Mouse (Mus musculus) left cerebral cortex, adult 8-10 months (tissue): ENCODE results near the gene Camk1g. TPM values are rescaled to one million over a fixed set of nuclear protein-coding genes. Genes with fewer than 3 reads are reported as not detected.
A peak's percentile ranks its signal among the peaks of the same experiment; 100 is the strongest.

Experiments
- DNase-seq, 2 experiments: peaks; one replicate each; pipeline ENCODE4 v3.0.0; 2022; ENCODE audit warnings: low spot score in 2 of 2
- total RNA-seq, 4 experiments: library from RNA; stranded (reverse); gene quantifications; 2 replicates each; pipeline ENCODE4 v1.2.4; 2022

The Camk1g gene
- total RNA-seq, 4 experiments from 2014 or later: 28.7 to 33.3 (median 30.1) TPM

DNA sequence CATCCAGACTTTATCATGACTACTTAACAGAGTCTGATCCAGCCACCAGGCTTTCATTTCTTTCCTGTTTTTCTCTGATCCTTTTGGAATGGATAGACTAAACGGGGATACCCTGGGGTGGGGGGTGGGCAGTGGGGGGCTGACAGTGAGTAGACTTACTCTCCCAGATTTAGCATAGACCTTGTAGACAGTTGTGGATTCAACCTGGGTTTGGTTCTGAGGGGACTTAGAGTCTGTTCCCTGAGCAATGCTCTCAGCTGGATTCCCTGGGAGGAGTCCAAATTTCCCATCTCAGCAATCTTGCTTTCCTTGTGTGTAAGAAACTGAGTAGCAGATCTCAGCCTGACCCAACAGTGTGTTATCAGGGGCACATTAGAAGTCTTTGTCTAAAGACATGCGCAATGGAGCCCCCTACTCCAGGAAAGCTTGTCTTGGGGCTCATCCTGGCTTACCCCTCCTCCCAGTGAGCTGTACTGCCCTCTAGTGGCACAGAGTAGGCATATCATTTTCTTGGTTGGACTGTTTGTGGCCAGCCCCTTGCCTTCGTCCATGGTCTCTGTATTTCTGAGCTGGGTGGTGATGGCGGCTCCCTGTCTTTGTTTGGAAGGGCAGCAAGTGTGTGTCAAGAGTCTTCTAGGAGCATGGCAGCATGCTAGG lies 6.5 kb upstream of the Camk1g start:
- DNase-seq: no peak

DNA sequence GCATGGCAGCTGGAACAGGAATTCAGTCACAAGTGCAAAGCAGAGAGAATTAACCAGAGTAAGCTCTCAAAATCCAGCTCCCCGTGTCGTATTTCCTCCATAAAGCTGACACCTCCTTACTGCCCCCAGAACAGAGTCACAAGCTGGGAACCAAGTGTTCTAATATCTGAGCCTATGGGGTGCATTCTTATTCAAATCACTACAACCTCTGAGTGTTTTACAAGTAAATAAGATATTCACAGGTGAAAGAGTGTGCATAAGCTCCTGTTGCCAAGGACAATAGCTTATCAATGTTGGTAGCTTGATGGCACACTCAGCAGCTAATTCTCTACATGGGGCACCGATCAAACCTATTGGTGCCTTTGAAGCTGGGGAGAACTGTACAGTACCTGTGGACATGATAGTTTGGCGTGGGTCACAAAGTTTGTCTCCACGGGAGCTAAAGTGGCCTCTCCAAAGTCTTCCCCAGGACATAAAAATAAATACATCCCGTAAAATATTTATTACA lies 3.9 kb upstream of the Camk1g start:
- DNase-seq: no peak

DNA sequence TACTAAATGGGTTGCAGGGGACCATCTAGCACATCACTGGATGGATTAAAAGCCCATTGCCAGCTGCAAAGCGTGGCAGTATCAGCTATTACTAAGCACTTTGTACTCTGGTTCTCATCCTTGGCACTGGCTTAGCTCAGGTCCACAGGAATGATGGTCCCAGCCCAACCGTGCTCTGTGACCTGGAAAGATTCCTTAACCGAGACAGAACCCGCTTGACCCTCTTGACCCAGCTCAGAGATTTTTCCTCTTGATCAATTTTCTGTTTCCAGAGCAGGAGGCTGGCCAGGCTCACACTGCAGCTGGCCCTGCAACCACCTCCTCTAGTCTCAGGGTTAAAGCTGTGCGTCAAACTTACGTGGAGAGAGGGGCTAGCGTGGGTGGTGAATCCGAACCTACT lies 1.0 kb downstream of the Camk1g start:
- no peak for DNase-seq

DNA sequence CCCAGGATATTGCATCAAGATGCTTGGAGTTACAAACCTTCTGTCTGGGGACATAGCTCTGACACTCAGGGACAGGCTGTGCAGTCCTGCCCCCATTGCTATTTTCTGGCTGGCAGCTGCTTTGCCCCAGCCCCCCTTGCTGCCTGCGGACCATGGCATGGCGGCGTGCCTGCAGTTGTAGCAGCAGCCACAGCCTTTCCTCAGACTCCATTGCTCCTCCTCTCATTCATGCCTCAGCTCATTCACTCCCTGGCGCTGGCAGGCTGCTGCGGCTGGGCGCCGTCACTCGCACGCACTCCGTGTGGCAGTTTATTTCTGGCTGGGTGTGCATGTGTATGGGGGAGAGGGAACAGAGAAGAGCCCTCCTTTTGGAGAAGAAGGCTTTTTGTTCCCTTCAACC lies 2.0 kb downstream of the Camk1g start:
- DNase-seq: peak in 1 of 2 experiments; percentile 70

DNA sequence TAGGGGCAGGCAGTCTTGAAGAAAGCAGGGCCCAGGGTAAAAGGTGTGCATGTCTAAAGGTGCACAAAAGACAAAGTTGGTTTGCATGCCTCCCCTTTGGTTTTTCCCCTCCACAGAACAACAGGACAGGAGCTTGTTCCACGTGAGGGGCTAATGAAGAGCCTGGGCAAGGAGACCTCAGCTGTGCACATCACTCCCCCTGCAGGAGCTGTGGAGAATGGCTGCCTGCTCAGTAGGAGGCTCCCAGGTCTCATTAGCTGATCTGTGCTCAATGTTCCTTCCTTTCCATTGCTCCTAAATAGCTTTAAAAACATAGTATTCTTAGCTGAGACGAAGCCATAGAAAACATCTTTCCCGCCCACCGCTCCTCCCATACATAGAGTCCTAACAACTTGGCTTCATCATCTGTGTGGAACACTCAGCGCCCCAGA lies 6.3 kb downstream of the Camk1g start:
- peak in 1 of 2 experiments; percentile 66 for DNase-seq

DNA sequence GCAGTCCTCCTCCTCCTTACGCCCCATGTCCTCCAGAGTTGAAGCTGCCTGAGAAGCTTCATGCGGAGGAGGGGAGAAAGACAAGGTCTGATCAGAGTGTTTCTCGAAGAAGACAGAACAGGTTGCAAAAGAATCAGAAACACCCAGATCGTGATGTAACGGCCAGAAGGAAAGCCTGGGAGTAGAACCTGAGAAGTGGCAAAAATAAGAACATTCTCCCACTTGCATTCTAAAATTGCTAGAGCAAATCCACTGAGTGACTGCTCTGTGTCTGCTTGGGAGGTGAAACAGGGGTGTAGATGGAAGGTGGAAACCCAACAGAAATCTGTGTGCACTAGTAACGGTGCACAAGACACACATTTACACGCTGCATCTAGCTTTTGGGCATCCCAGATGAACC lies 8.0 kb downstream of the Camk1g start:
- DNase-seq: no peak

DNA sequence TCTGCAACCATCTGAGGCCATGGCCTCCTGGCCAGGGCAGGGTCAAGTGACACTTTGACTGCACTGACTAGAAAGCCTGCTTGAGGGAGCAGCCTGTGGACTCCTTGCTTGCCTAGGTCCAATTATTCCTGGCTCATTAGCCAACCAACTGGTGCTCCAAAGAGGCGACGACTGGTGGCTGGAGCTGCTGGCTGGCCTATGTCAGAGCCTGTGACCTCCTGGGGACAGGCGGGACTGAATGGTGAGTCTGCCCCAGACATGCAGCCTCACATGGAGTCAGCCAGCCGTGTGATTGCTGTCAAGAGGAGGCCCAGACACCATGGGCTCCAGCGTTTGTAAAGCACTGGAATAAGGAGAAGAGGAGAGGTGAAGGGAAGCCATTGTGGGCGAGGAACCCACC lies 8.9 kb downstream of the Camk1g start:
- no peak for DNase-seq

DNA sequence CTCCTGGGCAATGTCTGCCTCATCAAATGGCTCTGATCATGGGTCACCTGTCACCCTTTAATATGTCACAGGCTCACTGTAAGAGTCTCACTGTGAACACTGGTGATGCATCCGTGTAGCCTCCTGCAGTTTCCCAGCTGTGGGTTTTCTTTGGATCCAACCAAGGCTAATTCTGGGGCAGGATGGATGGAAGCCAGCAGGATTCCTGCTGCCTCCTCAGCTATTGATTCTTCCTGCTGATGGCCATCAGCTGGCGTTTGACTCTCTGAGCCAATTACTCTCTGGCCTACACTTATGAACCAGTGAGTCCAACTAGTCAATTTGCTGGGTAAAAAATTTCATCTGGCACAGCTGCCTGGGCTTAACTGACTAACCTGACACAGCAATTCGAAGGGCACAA lies 10.9 kb downstream of the Camk1g start:
- DNase-seq: no peak

DNA sequence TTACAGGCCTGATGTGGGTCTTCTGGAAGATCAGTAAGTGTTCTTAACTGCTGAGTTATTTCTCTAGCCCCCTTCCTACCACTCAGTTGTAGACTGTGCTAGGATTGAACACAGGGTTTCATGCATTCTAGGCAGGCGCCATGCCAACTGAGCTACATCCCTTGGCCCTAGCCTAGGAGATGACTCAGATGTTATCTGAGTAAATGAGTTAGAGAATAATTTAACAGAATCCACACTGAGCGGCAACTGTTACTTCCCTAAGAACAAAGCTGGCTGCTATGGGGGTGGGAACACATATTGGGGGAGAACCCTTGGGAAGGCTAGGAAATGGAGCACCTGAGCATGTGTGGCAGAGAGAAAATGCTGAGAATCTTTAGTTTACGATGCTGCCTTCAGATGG lies 18.5 kb downstream of the Camk1g start:
- peak in 1 of 2 experiments; percentile 71 for DNase-seq

DNA sequence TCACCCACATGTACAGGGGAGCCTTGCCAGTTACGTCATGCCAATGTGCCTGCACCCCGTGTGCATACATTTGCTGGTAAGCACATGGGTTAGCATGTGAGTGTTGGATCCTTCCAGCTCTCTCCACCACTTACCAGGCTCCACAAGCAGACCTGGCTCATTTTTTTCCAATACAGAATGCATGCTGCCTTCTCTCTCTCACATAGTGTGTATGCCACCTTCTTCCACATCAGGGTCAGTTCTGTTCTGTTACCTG lies 19.6 kb downstream of the Camk1g start:
- DNase-seq: peak in 1 of 2 experiments; percentile 88

DNA sequence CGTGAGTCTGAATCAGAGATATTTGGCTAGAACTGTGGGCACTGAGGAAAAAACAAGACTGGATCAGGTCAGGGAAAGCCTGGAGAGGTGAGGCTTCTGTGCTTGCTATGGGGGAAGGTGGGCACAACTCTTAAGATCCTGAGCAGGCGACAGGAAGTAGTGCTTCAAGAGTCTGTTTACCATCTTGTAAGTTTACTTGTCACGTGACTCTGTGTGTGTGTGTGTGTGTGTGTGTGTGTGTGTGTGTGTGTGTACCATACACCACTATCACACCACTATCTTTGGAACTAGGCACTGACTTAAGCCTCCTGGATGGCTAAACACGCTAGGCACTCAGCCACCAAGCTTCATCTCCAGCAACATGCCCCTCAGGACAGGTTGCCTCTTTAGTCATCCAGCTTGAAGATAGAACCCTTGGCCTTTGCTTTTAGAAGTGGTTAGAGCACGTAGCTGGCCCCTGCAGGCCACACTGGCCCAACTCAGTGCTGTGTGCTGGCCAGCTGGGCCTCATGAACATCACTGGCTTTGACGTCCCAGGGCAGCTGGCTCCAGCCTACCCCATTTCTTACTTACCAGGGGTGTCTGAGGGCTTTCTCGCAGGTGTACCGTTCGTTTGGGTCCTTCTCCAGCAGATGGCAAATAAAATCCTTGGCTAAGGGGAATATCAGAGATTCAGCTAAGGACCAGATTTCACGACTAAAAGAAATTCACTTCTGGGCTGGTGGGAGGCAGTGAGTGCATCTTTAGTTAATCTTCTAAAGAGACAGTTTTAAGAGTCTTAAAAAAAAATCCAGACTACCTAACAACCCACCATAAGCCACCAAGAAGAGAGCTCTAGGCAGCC lies 20.2 kb downstream of the Camk1g start:
- DNase-seq: no peak

DNA sequence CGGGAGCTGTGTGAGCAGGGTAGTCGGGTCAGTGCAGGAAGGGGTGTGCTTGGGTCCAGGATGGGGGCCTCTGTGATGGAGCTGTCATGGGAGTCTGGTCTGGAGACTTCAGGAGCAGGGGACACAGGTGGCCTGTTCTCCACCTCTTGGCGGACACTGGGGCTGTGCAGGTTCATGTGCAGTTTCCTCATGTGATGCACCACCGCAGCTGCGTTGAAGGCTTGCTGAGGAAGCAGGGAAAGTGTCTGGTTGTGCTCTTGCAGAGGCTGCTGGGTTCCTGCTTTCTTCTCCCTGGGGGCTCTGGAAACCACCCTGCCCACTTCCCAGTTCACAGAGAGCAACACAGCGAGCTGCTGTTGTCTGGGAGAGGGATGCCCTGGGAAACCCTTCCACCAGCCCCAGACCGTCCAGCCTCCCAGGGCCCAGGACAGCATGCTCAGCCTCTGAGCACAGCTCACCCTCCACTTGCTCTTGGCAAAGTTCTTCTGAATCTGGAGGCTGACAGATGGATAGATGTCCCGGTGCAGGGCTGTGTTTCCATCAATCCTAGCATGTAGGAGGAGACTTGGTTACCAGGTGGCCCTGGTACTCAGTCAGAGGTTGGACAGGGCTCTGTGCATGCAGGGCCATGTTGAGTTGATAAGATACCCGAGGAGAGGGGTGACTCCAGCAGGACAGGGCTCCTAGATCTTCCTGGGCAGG lies 21.7 kb downstream of the Camk1g start:
- no peak for DNase-seq

DNA sequence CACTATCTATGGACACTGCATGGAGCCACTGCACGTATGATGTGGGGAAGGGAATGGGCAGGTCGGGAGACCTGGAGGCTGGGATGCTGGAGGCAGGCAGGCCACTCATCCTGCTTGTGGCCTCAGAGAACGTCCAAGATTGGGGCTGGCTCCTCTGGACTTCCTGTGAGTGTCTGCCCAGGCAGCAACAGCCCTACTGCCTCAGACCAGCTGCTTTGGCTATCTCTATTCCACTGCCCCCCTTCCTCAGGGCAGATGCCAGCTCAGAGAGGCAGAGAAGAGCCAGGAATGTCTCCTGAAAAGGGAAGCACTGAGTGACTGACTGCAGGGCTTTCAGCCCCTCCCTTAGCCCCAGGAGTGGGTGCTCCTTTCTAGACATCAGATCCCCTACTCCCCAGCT lies 23.2 kb downstream of the Camk1g start:
- DNase-seq: no peak

DNA sequence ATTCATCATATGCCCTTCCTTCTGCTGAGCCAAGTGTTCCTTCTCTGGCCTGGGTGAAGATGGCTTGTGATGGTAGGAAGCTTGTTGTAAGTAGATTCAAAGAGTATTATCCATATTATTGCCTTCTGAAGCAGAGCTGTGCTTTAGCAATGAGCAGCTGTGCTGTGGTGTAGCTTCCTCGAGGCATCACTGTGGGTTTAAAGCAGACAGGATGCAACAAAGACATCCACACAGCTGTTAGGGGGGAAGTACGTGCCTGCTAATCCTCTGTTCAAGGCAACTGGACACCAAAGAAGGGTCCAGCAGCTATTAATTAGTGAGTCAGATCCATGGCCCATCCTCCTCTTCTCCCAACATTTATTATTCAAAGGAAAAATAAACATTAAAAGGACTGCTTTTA lies 25.1 kb downstream of the Camk1g start:
- no peak for DNase-seq

DNA sequence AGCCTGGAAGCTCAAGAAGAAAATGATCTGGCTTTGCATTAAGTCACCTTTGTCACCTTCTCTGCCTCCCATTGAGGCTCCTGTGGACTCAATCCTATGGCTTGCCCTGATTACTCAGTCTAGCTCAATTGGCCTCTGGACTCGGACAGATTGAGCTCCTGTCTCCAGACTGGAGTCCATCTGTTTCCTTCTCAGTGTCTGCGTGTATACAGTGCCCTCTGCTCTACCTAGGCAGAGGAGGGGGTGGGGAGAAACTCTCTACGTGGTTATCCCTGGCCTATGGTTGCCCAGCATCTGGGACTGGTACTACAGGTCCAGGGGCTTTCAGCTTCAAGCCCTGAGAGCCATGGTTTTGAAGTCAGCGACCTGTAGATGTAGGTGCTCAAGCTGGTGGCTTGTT lies 26.2 kb downstream of the Camk1g start:
- no peak for DNase-seq

DNA sequence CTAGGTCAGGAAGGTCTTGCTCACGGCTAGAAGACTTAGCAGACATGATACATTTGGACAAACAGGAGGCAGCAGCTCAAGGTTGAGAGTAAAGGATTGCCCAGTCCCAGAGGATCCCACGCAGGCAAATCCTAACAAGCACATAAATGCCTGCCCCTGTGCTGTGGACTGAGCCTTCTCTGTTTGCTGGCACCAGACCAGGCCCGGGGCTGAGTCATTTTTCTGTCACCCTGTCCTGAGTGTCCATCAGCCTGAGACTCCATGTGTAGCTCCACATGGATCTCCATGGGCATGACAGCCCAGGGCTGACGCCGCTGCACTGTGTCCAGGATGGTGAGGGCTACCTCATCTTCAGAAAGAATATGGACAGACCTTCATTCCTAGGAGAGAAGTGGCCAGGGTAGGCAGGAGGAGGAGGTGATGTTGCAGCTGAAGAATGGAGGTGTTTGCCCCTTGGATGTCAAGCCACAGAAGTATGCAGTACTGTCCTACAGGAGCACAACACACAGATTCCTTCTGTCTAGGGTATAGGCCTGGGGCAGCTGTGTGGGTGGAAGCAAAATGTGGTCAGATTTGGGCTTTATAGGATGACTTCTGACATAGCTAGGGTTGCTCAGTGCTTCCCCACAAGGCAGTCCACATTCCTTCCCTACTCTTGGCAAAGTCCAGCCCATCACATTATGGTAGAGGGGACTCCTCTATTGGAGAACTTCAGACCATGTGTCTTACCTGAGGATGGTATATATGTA lies 27.7 kb downstream of the Camk1g start:
- DNase-seq: no peak

DNA sequence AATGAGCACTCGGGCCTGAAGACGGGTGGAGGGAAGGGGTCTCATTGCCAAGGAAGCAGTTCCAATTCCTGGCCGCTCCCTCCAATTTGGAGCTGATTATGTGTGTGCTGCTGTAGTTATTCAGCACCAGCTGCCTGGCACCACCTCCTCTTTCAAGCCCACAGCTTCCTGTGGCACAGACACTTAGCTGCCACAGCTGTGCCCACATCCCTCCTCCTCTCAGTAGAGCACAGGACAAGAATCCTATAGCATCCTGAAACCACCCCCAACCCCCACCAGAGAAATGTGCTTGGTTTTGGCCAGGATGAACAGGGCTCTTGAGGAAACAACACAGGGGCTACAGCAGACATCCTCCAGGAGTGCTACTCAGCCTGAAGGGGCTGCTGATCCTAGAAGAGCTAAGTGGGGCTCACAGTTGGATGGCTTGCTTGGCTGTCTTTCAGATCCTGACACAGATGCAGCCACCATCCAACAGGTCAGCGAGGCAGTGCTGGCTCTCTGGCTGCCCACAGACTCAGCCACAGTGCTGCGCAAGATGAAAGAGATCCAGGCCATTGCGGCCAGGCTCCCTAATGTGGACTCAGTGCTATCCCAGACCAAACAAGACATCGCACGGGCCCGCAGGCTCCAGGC lies 31.6 kb downstream of the Camk1g start:
- peak in 1 of 2 experiments; percentile 83 for DNase-seq

DNA sequence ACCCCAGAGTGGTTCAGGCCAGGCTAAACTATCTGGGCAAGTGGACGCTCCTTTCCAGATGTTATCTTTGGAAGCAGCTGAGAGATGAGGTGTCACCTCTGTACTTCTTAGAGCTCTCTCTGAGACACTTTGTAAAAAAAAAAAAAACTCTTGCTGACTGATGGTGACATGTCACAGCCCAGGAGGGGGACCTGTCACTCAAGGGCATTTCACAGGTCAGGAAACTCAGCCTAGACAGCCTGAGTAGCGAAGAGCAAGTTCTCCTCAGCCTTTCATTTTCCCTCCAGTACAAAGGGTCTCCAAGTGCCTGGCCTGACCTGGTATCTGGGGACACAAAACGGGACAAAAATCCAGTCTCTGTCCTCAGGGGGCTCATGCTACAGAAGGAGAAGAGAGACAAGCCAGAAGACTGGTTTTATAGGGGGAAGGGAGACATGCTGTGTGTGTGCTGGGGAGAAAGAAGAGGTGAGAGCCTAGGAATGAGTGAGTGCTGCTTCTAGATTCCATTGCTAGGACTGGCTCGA lies 32.2 kb downstream of the Camk1g start:
- DNase-seq: no peak

DNA sequence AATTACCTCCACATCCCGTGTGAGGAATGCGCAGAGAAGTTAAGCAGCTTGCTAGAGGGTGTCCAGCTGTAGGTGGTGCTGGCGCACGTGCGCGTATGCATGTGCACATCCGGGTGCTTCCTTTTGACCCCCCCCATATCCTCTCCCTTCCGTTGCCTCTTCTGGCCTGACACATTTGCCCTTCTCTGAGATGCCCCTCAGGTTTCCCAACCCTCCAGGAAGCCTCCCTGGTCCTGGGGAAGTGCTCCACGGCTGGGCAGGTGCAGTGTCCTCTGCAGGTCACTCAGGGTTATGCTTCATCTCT lies 33.1 kb downstream of the Camk1g start:
- no peak for DNase-seq

DNA sequence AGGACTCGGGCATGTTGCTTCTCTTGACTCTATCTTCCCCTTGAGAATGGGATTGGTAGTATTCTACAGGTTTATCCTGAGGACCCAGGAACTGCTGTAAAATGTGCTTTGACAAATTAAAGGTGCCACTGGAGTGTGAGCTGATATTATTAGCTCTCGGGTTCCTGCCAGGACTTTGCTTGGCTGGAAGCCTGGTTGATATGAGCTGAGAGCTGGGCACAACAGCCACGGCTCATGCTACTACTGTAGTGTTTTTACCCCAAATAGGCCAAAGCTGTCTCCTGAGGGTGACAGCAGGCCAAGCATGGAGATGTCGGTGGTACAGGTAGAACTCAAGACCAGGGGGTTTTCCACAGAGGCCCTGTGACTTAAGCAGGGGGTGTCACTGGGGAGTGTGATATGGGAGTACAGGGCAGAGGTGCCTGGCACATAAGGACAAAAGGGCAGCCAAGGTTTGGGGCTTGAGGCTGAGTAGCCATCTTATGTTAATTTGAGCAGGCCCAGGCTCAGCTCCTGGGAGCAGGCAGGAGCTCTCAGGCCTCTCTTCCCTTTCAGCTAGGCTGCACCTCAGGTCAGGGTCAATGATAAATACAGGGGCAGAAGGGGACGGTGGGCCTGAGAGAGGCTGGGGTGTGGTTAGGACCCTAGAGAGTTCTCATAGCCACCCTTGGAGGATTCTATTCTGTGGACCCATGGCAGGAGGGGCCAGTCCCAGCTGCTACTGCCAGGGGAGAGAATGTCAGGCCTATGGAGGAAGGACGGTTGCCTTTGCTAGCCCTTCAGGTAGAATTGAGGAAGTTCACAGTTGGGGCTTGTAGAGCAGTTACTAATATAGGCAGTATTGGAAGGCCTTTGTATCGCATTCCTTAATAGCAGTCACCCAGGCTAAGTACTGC lies 33.7 kb downstream of the Camk1g start:
- no peak for DNase-seq
